Mouse (Mus musculus): ENCODE data around the gene Oaz3.

DNA sequence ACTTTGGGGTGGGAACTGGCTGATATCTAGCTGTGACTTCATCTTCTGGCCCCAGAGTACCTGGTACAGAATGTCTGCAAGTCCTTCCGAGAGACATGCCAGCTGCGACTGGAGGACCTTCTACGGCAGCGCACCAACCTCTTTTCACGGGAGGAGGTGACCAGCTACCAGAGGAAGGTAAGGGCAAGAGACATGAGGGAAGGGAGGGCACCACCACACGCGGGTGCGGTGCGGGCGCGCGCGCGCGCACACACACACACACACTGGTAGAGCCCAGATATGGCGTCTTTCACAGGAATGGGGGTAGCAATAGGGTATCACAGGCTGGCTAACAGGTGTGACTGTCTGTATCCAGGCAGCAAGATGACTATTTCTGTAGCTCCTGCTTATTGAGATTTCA lies 54.3 kb downstream of the Oaz3 start:
- TF ChIP-seq ZKSCAN1 (IDR thresholded peaks at IDR 0.05; ENCODE audit: low read depth, low read length) (no peak), USF1 (IDR thresholded peaks at IDR 0.05; ENCODE audit: low read depth, low read length) (no peak), HCFC1 (IDR thresholded peaks at IDR 0.05; ENCODE audit: low read depth, low read length) (no peak), CTCF (IDR thresholded peaks at IDR 0.05 in 2 of 3, conservative IDR thresholded peaks at IDR 0.05 in 1 of 3; ENCODE audit: control insufficient read depth in 1 of 3, insufficient read depth in 1 of 3, low read depth in 2 of 3, low read length in 3 of 3, poor library complexity in 1 of 3, severe bottlenecking in 1 of 3) (no peak), BHLHE40 (IDR thresholded peaks at IDR 0.05; ENCODE audit: borderline replicate concordance, low read depth, low read length) (no peak), EP300 (IDR thresholded peaks at IDR 0.05; ENCODE audit: low read depth in 1 of 2, low read length in 2 of 2) (no peak), ZNF384 (IDR thresholded peaks at IDR 0.05; ENCODE audit: low read depth, low read length) (no peak), RAD21 (IDR thresholded peaks at IDR 0.05; ENCODE audit: low read depth, low read length) (no peak), TCF12 (IDR thresholded peaks at IDR 0.05; ENCODE audit: low read depth, low read length) (no peak), GABPA (IDR thresholded peaks at IDR 0.05; ENCODE audit: low read depth, low read length) (no peak)

Measured in MEL (cell line).